Comparison of ENCODE assay signal across 23 mouse cellular contexts in the genomic region with DNA sequence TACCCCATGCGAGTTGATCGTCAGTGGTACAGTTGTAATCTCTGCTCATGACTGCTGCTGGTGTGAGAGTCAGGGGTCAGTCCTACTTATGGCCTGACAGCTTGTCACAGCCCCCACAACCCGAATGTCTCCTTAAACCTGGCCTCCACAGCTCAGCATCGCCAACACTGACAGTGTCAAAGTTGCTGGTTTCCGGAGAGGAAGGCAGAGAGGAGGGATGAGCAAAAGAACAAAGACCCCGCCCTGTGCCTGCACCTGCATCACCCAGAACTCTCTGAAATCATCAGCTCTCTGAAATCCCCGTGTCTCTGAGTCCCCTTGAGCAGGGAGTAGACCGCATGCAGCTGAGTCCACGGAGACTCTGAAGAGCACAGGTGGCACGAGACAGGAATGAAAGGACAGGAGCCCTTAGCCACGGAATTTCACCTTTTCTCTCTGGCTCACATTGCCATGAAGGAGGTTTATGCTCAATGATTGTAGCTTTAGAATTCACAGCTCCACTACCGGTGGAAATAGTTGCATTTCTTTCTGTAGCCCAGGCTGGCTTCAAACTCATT. TPM values are rescaled to one million over a fixed set of nuclear protein-coding genes. Genes with fewer than 3 reads are reported as not detected.
DNase-seq lines count a peak whose midpoint lies in the region; ATAC-seq and TF ChIP-seq lines count a peak whose summit lies in the region.
"Had no signal": no experiment of that assay in that cellular context is flagged by ENCODE, and none has a peak within 500 bp of the region (broad histone marks: within the 10 kb centered on the region; RNA-seq: fewer than 3 reads in every experiment).

Gene Sit1 (minus strand): TSS at position 200 of the 557 bp plus-strand sequence.

- TF ChIP-seq RAD21 in CH12.LX (IDR thresholded peaks at IDR 0.05; ENCODE audit: low read depth, low read length) = no peak

- no peak within 1 kb of the TSS for H3K9ac ChIP-seq in CH12.LX (ENCODE audit: insufficient read depth, low read depth)
- no peak within 1 kb of the TSS for H3K9ac ChIP-seq in forebrain, embryonic 11.5 days (ENCODE audit: low read length)
- H3K9ac ChIP-seq: embryonic facial prominence, embryonic 12.5 days; hindbrain, embryonic 14.5 days; limb, embryonic 12.5 days; liver, embryonic 14.5 days had no signal

- DNase-seq in spleen, adult 2 months (ENCODE audit: low read depth in 1 of 2, low spot score in 2 of 2) = peak in 1 of 2 experiments; percentile 40
- no peak for DNase-seq in spleen, adult 12 weeks (ENCODE audit: low spot score)
- DNase-seq in CH12.LX (ENCODE audit: extremely low read depth) = peak; percentile 59
- DNase-seq in thymus, postnatal 36 days = peak; percentile 78 to 87
- DNase-seq in forebrain, embryonic 11.5 days (ENCODE audit: low spot score) = no peak
- DNase-seq in adrenal gland, postnatal 10 days = no peak
- no peak for DNase-seq in right cerebral cortex, postnatal 4 days
- DNase-seq: heart, adult 2 months; kidney, adult 2 months; kidney, postnatal 25 days; layer of hippocampus, adult 9-11 months; right cerebral cortex, adult 18-20 months had no signal

- TF ChIP-seq CTCF in spleen, adult 2 months (IDR thresholded peaks at IDR 0.05; ENCODE audit: extremely low read depth, insufficient read depth, insufficient read length, insufficient replicate concordance) = no peak
- TF ChIP-seq CTCF in CH12.LX (conservative IDR thresholded peaks at IDR 0.05 in 1 of 2, IDR thresholded peaks at IDR 0.05 in 1 of 2; ENCODE audit: low read depth in 2 of 2, low read length in 2 of 2) = no peak
- no peak for TF ChIP-seq CTCF in small intestine, adult 2 months (IDR thresholded peaks at IDR 0.05; ENCODE audit: extremely low read depth, insufficient read length, insufficient replicate concordance, low read depth, low read length)

- peaks cover 3% of the 10 kb centered on the region for H3K9me3 ChIP-seq in CH12.LX (replicated peaks; ENCODE audit: low read length)
- no peaks in the 10 kb centered on the region for H3K9me3 ChIP-seq in forebrain, embryonic 11.5 days (ENCODE audit: control insufficient read depth, low read length)
- H3K9me3 ChIP-seq: embryonic facial prominence, embryonic 12.5 days; limb, embryonic 12.5 days had no signal

- H3K27ac ChIP-seq in spleen, adult 2 months (ENCODE audit: insufficient read depth, low read length) = peak within 1 kb of the TSS; percentile 63
- H3K27ac ChIP-seq in CH12.LX (ENCODE audit: insufficient read depth, low read depth) = no peak within 1 kb of the TSS
- no peak within 1 kb of the TSS for H3K27ac ChIP-seq in small intestine, adult 2 months (ENCODE audit: insufficient read depth, low read depth, low read length)
- no peak within 1 kb of the TSS for H3K27ac ChIP-seq in forebrain, embryonic 11.5 days (ENCODE audit: low read depth, low read length)
- H3K27ac ChIP-seq: embryonic facial prominence, embryonic 12.5 days; heart, adult 2 months; hindbrain, embryonic 14.5 days; limb, embryonic 12.5 days; liver, embryonic 14.5 days had no signal

- dilution Hi-C loops in CH12.LX (cut with MboI; ENCODE audit: extremely low pct_ligation_motif_present, extremely low pct_unique_long_range_greater_than_20kb, low sequenced_read_pairs) = no loop called here

- H3K4me2 ChIP-seq in CH12.LX (ENCODE audit: insufficient read depth, low read depth, poor library complexity, severe bottlenecking) = peak within 1 kb of the TSS; percentile 32
- no peak within 1 kb of the TSS for H3K4me2 ChIP-seq in forebrain, embryonic 11.5 days (ENCODE audit: low read depth, low read length, severe bottlenecking)
- H3K4me2 ChIP-seq: embryonic facial prominence, embryonic 12.5 days; hindbrain, embryonic 14.5 days; limb, embryonic 12.5 days had no signal

- TF ChIP-seq POLR2A in spleen, adult 2 months (IDR thresholded peaks at IDR 0.05; ENCODE audit: low read depth, low read length) = no peak
- TF ChIP-seq POLR2A in CH12.LX (IDR thresholded peaks at IDR 0.05; ENCODE audit: low read depth, low read length) = no peak
- TF ChIP-seq POLR2A in small intestine, adult 2 months (IDR thresholded peaks at IDR 0.05; ENCODE audit: low read depth, low read length) = no peak

- peaks cover 27% of the 10 kb centered on the region; the same call in 1 of the 2 replicates for H3K4me1 ChIP-seq in spleen, adult 2 months (ENCODE audit: control insufficient read depth, insufficient read depth, insufficient read length)
- peaks cover 10 to 36% of the 10 kb centered on the region in 2 experiments for H3K4me1 ChIP-seq in CH12.LX (ENCODE audit: control insufficient read depth in 1 of 2, insufficient read depth in 2 of 2)
- H3K4me1 ChIP-seq in small intestine, adult 2 months (ENCODE audit: control insufficient read depth, insufficient read depth, insufficient read length, low read length) = peaks cover 13% of the 10 kb centered on the region
- no peaks in the 10 kb centered on the region for H3K4me1 ChIP-seq in forebrain, embryonic 11.5 days (replicated peaks; ENCODE audit: control insufficient read depth, insufficient read depth, low read length)
- H3K4me1 ChIP-seq: embryonic facial prominence, embryonic 12.5 days; limb, embryonic 12.5 days had no signal

- ATAC-seq in forebrain, embryonic 11.5 days (replicated peaks; ENCODE audit: low FRiP score) = no peak
- ATAC-seq: lung, postnatal 0 days; midbrain, embryonic 16.5 days had no signal

- peak within 1 kb of the TSS; percentile 52 for H3K4me3 ChIP-seq in spleen, adult 2 months (ENCODE audit: extremely low read depth, insufficient read depth, insufficient read length)
- peak within 1 kb of the TSS in 2 of 3 experiments; percentile 32 to 58 for H3K4me3 ChIP-seq in CH12.LX (replicated peaks in 1 of 3; ENCODE audit: low read depth in 2 of 3, low read length in 2 of 3, poor library complexity in 1 of 3)
- H3K4me3 ChIP-seq in small intestine, adult 2 months (ENCODE audit: low read depth, low read length) = peak within 1 kb of the TSS; percentile 50
- no peak within 1 kb of the TSS for H3K4me3 ChIP-seq in forebrain, embryonic 11.5 days (ENCODE audit: low read depth, low read length)
- H3K4me3 ChIP-seq: embryonic facial prominence, embryonic 12.5 days; heart, adult 2 months; limb, embryonic 12.5 days had no signal

- WGBS in spleen, adult 2 months = 26% methylated on average over 12 of the region's 12 CpGs
- 67% methylated on average over 12 of the region's 12 CpGs for WGBS in small intestine, adult 2 months
- WGBS in forebrain, embryonic 11.5 days = 70% methylated on average over 12 of the region's 12 CpGs

- in situ Hi-C loops in CH12.LX (cut with MboI; ENCODE audit: low pct_ligation_motif_present, low pct_unique_long_range_greater_than_20kb, low sequenced_read_pairs) = loop anchor here (5.0 kb wide), 1 partner anchor 41 kb away; the partner anchor contains the start of gene Tesk1

- H3K36me3 ChIP-seq in spleen, adult 2 months (ENCODE audit: control insufficient read depth, insufficient read depth, low read length) = no peaks in the 10 kb centered on the region
- H3K36me3 ChIP-seq in CH12.LX (replicated peaks in 1 of 2; ENCODE audit: control insufficient read depth in 1 of 2, insufficient read depth in 1 of 2, low read length in 1 of 2) = no peaks in the 10 kb centered on the region
- H3K36me3 ChIP-seq in small intestine, adult 2 months (ENCODE audit: control insufficient read depth, insufficient read depth, low read length) = no peaks in the 10 kb centered on the region
- no peaks in the 10 kb centered on the region for H3K36me3 ChIP-seq in forebrain, embryonic 11.5 days (ENCODE audit: control insufficient read depth, insufficient read depth, low read length)
- H3K36me3 ChIP-seq: embryonic facial prominence, embryonic 12.5 days; limb, embryonic 12.5 days had no signal

- no peaks in the 10 kb centered on the region for H3K79me2 ChIP-seq in CH12.LX (replicated peaks; ENCODE audit: control insufficient read depth, extremely low read depth, insufficient read depth, poor library complexity, severe bottlenecking)

- no peaks in the 10 kb centered on the region for H3K27me3 ChIP-seq in spleen, adult 2 months (ENCODE audit: control insufficient read depth, insufficient read depth, low read length)
- H3K27me3 ChIP-seq in CH12.LX (replicated peaks) = peaks cover 3% of the 10 kb centered on the region
- no peaks in the 10 kb centered on the region for H3K27me3 ChIP-seq in small intestine, adult 2 months (ENCODE audit: control insufficient read depth, insufficient read depth, low read length)
- no peaks in the 10 kb centered on the region for H3K27me3 ChIP-seq in forebrain, embryonic 11.5 days (ENCODE audit: control insufficient read depth, insufficient read depth, low read length)
- H3K27me3 ChIP-seq: embryonic facial prominence, embryonic 12.5 days; limb, embryonic 12.5 days had no signal

- TF ChIP-seq EP300 in CH12.LX (IDR thresholded peaks at IDR 0.05; ENCODE audit: low read length) = no peak

TF ChIP-seq in CH12.LX, 34 proteins besides CTCF, POLR2A, EP300 and RAD21:
- TF ChIP-seq SMC3 (IDR thresholded peaks at IDR 0.05; ENCODE audit: low read depth, low read length) (no peak), ETS1 (conservative IDR thresholded peaks at IDR 0.05; ENCODE audit: low read depth, low read length) (peak; percentile 58), HCFC1 (IDR thresholded peaks at IDR 0.05; ENCODE audit: low read depth, low read length) (no peak), NRF1 (IDR thresholded peaks at IDR 0.05; ENCODE audit: low read depth, low read length) (no peak), BHLHE40 (IDR thresholded peaks at IDR 0.05; ENCODE audit: low read depth, low read length) (peak; percentile 82), MAZ (IDR thresholded peaks at IDR 0.05; ENCODE audit: low read depth, low read length) (no peak), MAX (IDR thresholded peaks at IDR 0.05; ENCODE audit: low read length) (no peak), USF1 (IDR thresholded peaks at IDR 0.05; ENCODE audit: low read depth, low read length) (no peak), MEF2A (IDR thresholded peaks at IDR 0.05; ENCODE audit: borderline replicate concordance, low read depth, low read length) (no peak), MXI1 (IDR thresholded peaks at IDR 0.05; ENCODE audit: low read depth, low read length) (no peak), UBTF (IDR thresholded peaks at IDR 0.05; ENCODE audit: low read depth, low read length) (no peak), JUN (IDR thresholded peaks at IDR 0.05; ENCODE audit: insufficient read depth, low read depth, low read length) (no peak)
TF ChIP-seq in CH12.LX: peak in this region for 2.

RNA-seq across cellular contexts. Expression of gene Sit1, which starts in this region (rescaled TPM):
- polyA plus RNA-seq in spleen, adult 2 months (2012; rRNA removed) = 15.3 and 17.1 TPM in 2 replicates
- 2.8 and 3.8 TPM in 2 replicates for total RNA-seq in CH12.LX (2012; rRNA removed)
- total RNA-seq in CH12.LX (2014; rRNA removed) = 10.5 and 10.8 TPM in 2 replicates
- polyA plus RNA-seq in CH12.LX (2012; ENCODE audit: insufficient read length, low read depth) = 10.1 and 12.5 TPM in 2 replicates
- 0.96 and 1.9 TPM in 2 replicates for polyA plus RNA-seq in small intestine, adult 2 months (2012; rRNA removed)
- not detected in 2 replicates for polyA plus RNA-seq in forebrain, embryonic 11.5 days (2014; fragmentation: Nextera tagmentation; extraction: Ambion mirVana)
- total RNA-seq in adrenal gland, postnatal 10 days (2021) = under 1 TPM; 0.51 to 0.64 TPM
- total RNA-seq: common myeloid progenitor, adult 5-6 weeks; gastrocnemius, adult 8-10 months; heart, postnatal 25 days; megakaryocyte progenitor cell, adult 5-6 weeks had no signal
- polyA plus RNA-seq: embryonic facial prominence, embryonic 12.5 days; heart, adult 2 months; hindbrain, embryonic 14.5 days; limb, embryonic 12.5 days; lung, postnatal 0 days; midbrain, embryonic 16.5 days had no signal

Comparison
In these comparisons a context has a peak if more than half of its experiments do, and no peak if none do; other contexts are left out.
1. DNase-seq: peak in CH12.LX (single experiment) and thymus, postnatal 36 days (2 of 2); none in spleen, adult 12 weeks (single experiment), forebrain, embryonic 11.5 days (single experiment), adrenal gland, postnatal 10 days (single experiment) and right cerebral cortex, postnatal 4 days (single experiment).